Mouse (Mus musculus) liver, embryonic 14.5 days (tissue): ENCODE measurements around the gene Zfp423. TPM values are rescaled to one million over a fixed set of nuclear protein-coding genes. Genes with fewer than 3 reads are reported as not detected.

Source experiments
- ATAC-seq: fragments of 200-750 bp; cut with Nextera tagmentation; 2 replicates; pipeline ENCODE4 v1.8.0; 2017; ENCODE audit warnings: moderate number of reproducible peaks, mild to moderate bottlenecking, moderate library complexity; ENCODE audit not compliant: insufficient read depth
- DNase-seq, 3 experiments: peaks; one replicate each; pipeline ENCODE4 v3.0.0-alpha.2; 2012 to 2013; ENCODE audit warnings: low read depth in 3 of 3, low spot score in 3 of 3
- H3K27ac ChIP-seq: fragments of 300-500 bp; sonication (generic); 2 replicates; pipeline ENCODE4 v1.5.1; 2014; ENCODE audit warnings: moderate library complexity, mild to moderate bottlenecking, control low read depth, inconsistent platforms
- H3K27me3 ChIP-seq: fragments of 300-500 bp; sonication (generic); 2 replicates; pipeline ENCODE4 v1.6.1; 2014; ENCODE audit warnings: mild to moderate bottlenecking, low read length, moderate library complexity; ENCODE audit not compliant: control insufficient read depth, insufficient read depth
- H3K36me3 ChIP-seq: fragments of 300-500 bp; sonication (generic); replicated peaks from 2 replicates; pipeline ENCODE4 v1.6.1; 2014; ENCODE audit warnings: low read depth; ENCODE audit not compliant: control insufficient read depth, insufficient read depth
- H3K4me1 ChIP-seq, 2 experiments: fragments of 200-500 bp in 1 of 2; fragments of 300-500 bp in 1 of 2; sonication (generic) in 1 of 2; replicated peaks; 2 replicates each; pipeline ENCODE4 v1.6.1; 2012 to 2014; ENCODE audit warnings: antibody characterized with exemption in 1 of 2, inconsistent platforms in 1 of 2, low read length in 1 of 2; ENCODE audit not compliant: control insufficient read depth in 2 of 2, insufficient read depth in 2 of 2
- H3K4me2 ChIP-seq: fragments of 300-500 bp; sonication (generic); 2 replicates; pipeline ENCODE4 v1.6.1; 2014; ENCODE audit warnings: low read depth, mild to moderate bottlenecking, control low read depth, moderate library complexity
- H3K4me3 ChIP-seq, 2 experiments: fragments of 200-500 bp in 1 of 2; fragments of 300-500 bp in 1 of 2; sonication (generic) in 1 of 2; 2 replicates each; pipeline ENCODE4 v1.5.1; 2012 to 2014; ENCODE audit warnings: low read depth in 2 of 2, low read length in 2 of 2, mild to moderate bottlenecking in 2 of 2, control low read depth in 1 of 2, inconsistent platforms in 1 of 2, moderate library complexity in 1 of 2; ENCODE audit not compliant: insufficient read depth in 1 of 2
- H3K9ac ChIP-seq: fragments of 300-500 bp; sonication (generic); replicated peaks from 2 replicates; pipeline ENCODE4 v1.6.1; 2014; ENCODE audit warnings: mild to moderate bottlenecking, control low read depth, moderate library complexity
- H3K9me3 ChIP-seq: fragments of 300-500 bp; sonication (generic); 2 replicates; pipeline ENCODE4 v1.6.1; 2016; ENCODE audit warnings: low read length, mixed read lengths; ENCODE audit not compliant: control insufficient read depth
- CTCF ChIP-seq: IDR thresholded peaks from 2 replicates; pipeline ENCODE4 v1.5.1; 2016; ENCODE audit warnings: antibody characterized with exemption, low read depth, control low read depth
- EP300 ChIP-seq: IDR thresholded peaks from 2 replicates; pipeline ENCODE4 v1.6.1; 2016; ENCODE audit warnings: antibody characterized with exemption, low read depth
- WGBS: fragments of 180-500 bp; shearing (Covaris S2); extraction: QIAGEN DNeasy Blood & Tissue Kit; methylation state at CpG from one replicate; pipeline ENCODE4 v1.1.7; 2014; ENCODE audit not compliant: insufficient replicate concordance; 5-methylcytosine and 5-hydroxymethylcytosine counted together
- polyA plus RNA-seq, 2 experiments: library from polyadenylated mRNA; depleted of rRNA in 1 of 2; stranded (reverse) in 1 of 2; unstranded in 1 of 2; fragments of >200 nt; fragmentation: Nextera tagmentation in 1 of 2; extraction: Ambion mirVana in 1 of 2; gene quantifications; 2 replicates each; pipeline versions ENCODE4 v1.2.1 to v1.2.3; 2012 to 2014

The Zfp423 gene
- polyA plus RNA-seq, 2 experiments = 0.52 to 0.60 TPM

DNA sequence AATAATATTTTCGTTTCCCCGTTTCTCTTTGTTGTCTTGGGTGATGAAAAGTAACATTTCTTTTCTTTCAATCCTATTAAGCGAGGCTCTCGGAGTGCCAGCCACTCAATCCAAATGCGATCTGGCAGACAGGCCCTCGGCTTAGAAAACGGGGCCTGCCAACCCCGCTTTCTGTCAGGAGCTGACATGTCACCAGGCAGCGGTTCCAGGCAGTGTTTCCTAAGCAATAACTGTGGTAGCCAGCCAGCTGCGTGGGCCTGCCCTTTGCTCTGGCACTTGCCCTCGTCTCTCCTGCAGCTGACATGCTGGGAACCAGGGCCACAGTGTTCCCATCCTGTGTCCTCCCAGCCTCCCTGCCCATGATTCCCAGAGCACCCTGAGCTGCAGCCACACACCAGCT, 221.5 kb downstream of the Zfp423 start:
- no peak for DNase-seq
- TF ChIP-seq EP300 (no peak), CTCF (no peak)
- no peak overlapping the region for H3K4me3 ChIP-seq
- H3K4me2 ChIP-seq = no peak overlapping the region
- WGBS = 70% methylated on average over 11 of the region's 11 CpGs
- H3K9me3 ChIP-seq = no peaks in the 10 kb centered on the region
- no peak overlapping the region for H3K27ac ChIP-seq
- no peaks in the 10 kb centered on the region for H3K36me3 ChIP-seq
- no peaks in the 10 kb centered on the region for H3K4me1 ChIP-seq
- H3K27me3 ChIP-seq = no peaks in the 10 kb centered on the region
- no peak for ATAC-seq
- H3K9ac ChIP-seq = no peak overlapping the region

DNA sequence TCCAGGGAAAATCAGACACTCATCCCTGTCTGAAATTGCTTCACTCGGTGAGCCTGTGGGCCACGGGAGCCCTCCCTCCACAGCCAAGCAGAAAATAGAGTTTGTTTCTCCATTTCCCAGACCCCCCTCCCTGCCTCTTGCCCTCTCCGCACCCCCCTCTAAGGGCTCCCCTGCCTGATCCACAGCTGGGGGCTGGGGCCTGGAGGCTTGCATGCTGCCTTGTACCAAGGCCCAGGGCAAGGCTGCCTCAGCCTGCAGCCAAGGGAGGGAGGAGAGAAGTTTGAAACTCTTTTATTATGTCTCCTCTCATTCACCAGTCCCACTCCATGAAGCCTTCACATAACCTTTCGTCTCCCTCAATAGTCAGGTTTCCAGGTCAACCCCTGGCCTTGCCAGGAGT, 224.5 kb downstream of the Zfp423 start:
- H3K4me3 ChIP-seq = no peak overlapping the region
- H3K4me1 ChIP-seq = no peaks in the 10 kb centered on the region
- H3K36me3 ChIP-seq = no peaks in the 10 kb centered on the region
- ATAC-seq (no peak), DNase-seq (no peak)
- H3K27ac ChIP-seq = no peak overlapping the region
- no peak overlapping the region for H3K9ac ChIP-seq
- TF ChIP-seq CTCF (no peak), EP300 (no peak)
- no peak overlapping the region for H3K4me2 ChIP-seq
- WGBS = 71% methylated on average over 4 of the region's 4 CpGs
- H3K27me3 ChIP-seq = no peaks in the 10 kb centered on the region
- H3K9me3 ChIP-seq = no peaks in the 10 kb centered on the region

DNA sequence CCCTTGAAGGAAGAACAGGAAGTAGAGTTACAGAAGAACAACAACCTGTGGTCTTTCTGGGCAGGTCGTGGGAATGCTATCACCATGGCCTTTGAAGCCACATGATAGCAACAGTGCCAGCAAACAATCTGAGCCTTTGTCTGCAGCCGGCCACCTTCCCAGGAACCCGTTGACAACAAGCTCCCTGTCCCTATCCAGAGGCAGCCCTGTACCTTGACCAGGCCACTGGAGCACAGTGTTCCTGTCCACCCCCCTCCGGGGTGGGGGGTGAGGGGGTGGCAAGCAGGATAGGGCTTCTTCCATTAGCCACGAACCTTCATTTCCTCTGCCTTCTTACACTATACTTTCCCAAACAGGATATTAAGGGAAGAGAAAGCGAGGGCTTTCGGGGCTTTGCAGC, 224.9 kb downstream of the Zfp423 start:
- Histone ChIP-seq H3K4me3 (no peak overlapping the region), H3K36me3 (no peaks in the 10 kb centered on the region), H3K9me3 (no peaks in the 10 kb centered on the region), H3K9ac (no peak overlapping the region), H3K27ac (no peak overlapping the region), H3K4me1 (no peaks in the 10 kb centered on the region), H3K4me2 (no peak overlapping the region), H3K27me3 (no peaks in the 10 kb centered on the region)
- WGBS = 48% methylated on average over 7 of the region's 7 CpGs
- DNase-seq (no peak), ATAC-seq (no peak)
- TF ChIP-seq CTCF (no peak), EP300 (no peak)

DNA sequence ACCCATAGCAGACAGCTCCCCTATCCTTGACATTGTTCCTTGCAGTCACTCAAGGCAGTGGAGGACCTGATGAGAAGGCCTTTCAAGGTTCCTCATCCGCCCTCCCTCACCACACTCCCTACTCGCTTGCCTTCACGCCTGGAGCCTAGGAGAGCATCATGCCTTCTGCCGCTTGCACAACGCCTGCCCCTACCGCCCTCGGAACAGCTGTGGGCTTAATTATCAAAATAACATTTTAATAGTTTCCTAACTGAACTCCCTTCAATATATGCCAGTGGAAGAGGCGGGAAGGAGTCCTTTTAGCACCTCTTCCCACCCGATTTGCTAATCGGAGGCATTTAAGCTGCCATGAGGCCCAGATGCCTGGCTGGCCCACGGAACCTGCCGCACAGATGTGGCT, 228.3 kb downstream of the Zfp423 start:
- Histone ChIP-seq H3K4me2 (no peak overlapping the region), H3K36me3 (no peaks in the 10 kb centered on the region), H3K9ac (no peak overlapping the region), H3K4me3 (no peak overlapping the region), H3K27me3 (no peaks in the 10 kb centered on the region), H3K4me1 (no peaks in the 10 kb centered on the region), H3K27ac (no peak overlapping the region), H3K9me3 (no peaks in the 10 kb centered on the region)
- WGBS = 77% methylated on average over 12 of the region's 12 CpGs
- DNase-seq (no peak), ATAC-seq (no peak)
- TF ChIP-seq CTCF (no peak), EP300 (no peak)

DNA sequence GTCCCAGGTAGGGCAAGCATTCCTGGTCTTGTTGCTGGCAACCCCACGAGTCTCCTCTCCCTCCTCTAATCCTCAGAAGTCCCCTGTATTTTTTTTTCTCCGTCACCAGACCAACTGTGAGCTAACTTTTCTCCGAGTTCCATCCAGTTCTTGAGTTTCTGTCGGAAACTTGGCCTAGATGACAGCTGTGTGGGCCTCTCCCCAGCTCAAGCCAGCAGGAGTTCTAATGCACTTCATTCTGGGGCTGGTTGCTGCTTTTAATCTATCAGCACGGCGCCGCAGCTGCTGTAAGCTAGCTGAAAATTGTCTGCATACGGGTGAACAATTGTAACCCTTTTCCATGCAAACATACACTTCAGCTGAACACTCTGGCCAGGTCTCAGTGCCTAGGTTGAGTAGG, 236.4 kb downstream of the Zfp423 start:
- Histone ChIP-seq H3K9me3 (no peaks in the 10 kb centered on the region), H3K27me3 (no peaks in the 10 kb centered on the region), H3K9ac (no peak overlapping the region), H3K4me1 (no peaks in the 10 kb centered on the region), H3K36me3 (no peaks in the 10 kb centered on the region), H3K4me3 (no peak overlapping the region), H3K27ac (no peak overlapping the region), H3K4me2 (no peak overlapping the region)
- DNase-seq (no peak), ATAC-seq (no peak)
- no peak for TF ChIP-seq CTCF
- TF ChIP-seq EP300 = no peak
- 66% methylated on average over 8 of the region's 8 CpGs for WGBS
